Mouse (Mus musculus) ES-E14 (cell line): ENCODE data around the gene Cmip. TPM values are rescaled to one million over a fixed set of nuclear protein-coding genes. Genes with fewer than 3 reads are reported as not detected.

Experiments used
- DNase-seq: peaks from one replicate; pipeline ENCODE4 v3.0.0-alpha.2; 2013; ENCODE audit warnings: low read depth, low spot score
- H3K27ac ChIP-seq: 2 replicates; pipeline ENCODE4 v1.5.1; 2012; ENCODE audit warnings: low read depth, mild to moderate bottlenecking, low read length, moderate library complexity, mixed read lengths; ENCODE audit not compliant: poor library complexity, insufficient read depth, severe bottlenecking
- H3K36me3 ChIP-seq: 2 replicates; pipeline ENCODE4 v1.6.1; 2012; ENCODE audit warnings: mild to moderate bottlenecking, low read length, moderate library complexity, mixed read lengths; ENCODE audit not compliant: control insufficient read depth, poor library complexity, insufficient read depth, severe bottlenecking
- H3K4me1 ChIP-seq, 2 experiments: fragments of 150-350 bp in 1 of 2; sonication (generic) in 1 of 2; 2 replicates each; pipeline ENCODE4 v1.6.1; 2012; ENCODE audit warnings: low read length in 2 of 2, mild to moderate bottlenecking in 1 of 2, mixed read lengths in 1 of 2; ENCODE audit not compliant: control insufficient read depth in 2 of 2, insufficient read depth in 2 of 2, poor library complexity in 1 of 2
- H3K4me3 ChIP-seq, 2 experiments: fragments of 150-350 bp in 1 of 2; sonication (generic) in 1 of 2; 2 replicates each; pipeline ENCODE4 v1.5.1; 2012; ENCODE audit warnings: low read length in 2 of 2, low read depth in 1 of 2, mild to moderate bottlenecking in 1 of 2, mixed read lengths in 1 of 2; ENCODE audit not compliant: insufficient read depth in 1 of 2, poor library complexity in 1 of 2, severe bottlenecking in 1 of 2
- H3K9ac ChIP-seq: 2 replicates; pipeline ENCODE4 v1.6.1; 2012; ENCODE audit warnings: low read depth, mild to moderate bottlenecking, low read length, mixed read lengths; ENCODE audit not compliant: poor library complexity, insufficient read depth, severe bottlenecking
- H3K9me3 ChIP-seq: fragments of 150-350 bp; sonication (generic); 2 replicates; pipeline ENCODE4 v1.6.1; 2012; ENCODE audit warnings: low read depth, mild to moderate bottlenecking, low read length; ENCODE audit not compliant: control insufficient read depth, insufficient read depth
- CHD2 ChIP-seq: IDR thresholded peaks from 2 replicates; pipeline ENCODE4 v1.6.1; 2014; ENCODE audit warnings: mild to moderate bottlenecking, low read depth, low read length, inconsistent platforms
- HCFC1 ChIP-seq: IDR thresholded peaks from 2 replicates; pipeline ENCODE4 v1.6.1; 2012; ENCODE audit warnings: low read length, inconsistent platforms, borderline replicate concordance; ENCODE audit not compliant: insufficient read depth
- MAFK ChIP-seq: IDR thresholded peaks from 2 replicates; pipeline ENCODE4 v1.6.1; 2014; ENCODE audit warnings: mild to moderate bottlenecking, low read depth, low read length, inconsistent platforms; ENCODE audit not compliant: insufficient read depth
- ZC3H11A ChIP-seq: IDR thresholded peaks from 2 replicates; pipeline ENCODE4 v1.6.1; 2012; ENCODE audit warnings: low read depth, mild to moderate bottlenecking, inconsistent platforms, low read length, borderline replicate concordance
- ZNF384 ChIP-seq: IDR thresholded peaks from 2 replicates; pipeline ENCODE4 v1.6.1; 2012; ENCODE audit warnings: low read depth, low read length, inconsistent platforms
- in situ Hi-C, 2 experiments: fragments of 600-800 bp; cut with MboI; formaldehyde crosslinking; loops; one replicate each; pipeline ENCODE4 v1.15.1; 2025; ENCODE audit warnings: low sequenced_read_pairs in 2 of 2, inconsistent platforms in 1 of 2; ENCODE audit not compliant: unreplicated experiment in 2 of 2
- total RNA-seq: library from RNA; depleted of rRNA; stranded (reverse); fragments of 300-350 nt; gene quantifications from 2 replicates; pipeline ENCODE4 v1.2.3, GENCODE M21; 2012

Cmip gene
- total RNA-seq, 1 experiment, result 26.3 TPM

GRCm38 (mm10) chr8:117352098-117352497, 95.2 kb downstream of the Cmip start:
- H3K9ac ChIP-seq, result no peak overlapping the region
- H3K4me1 ChIP-seq, result peaks cover 2 to 16% of the 10 kb centered on the region in 2 experiments; a peak in 2 of 4 replicates
- no peak overlapping the region for H3K27ac ChIP-seq
- in situ Hi-C loops, result no loop called here
- H3K9me3 ChIP-seq, result no peaks in the 10 kb centered on the region
- no peak for TF ChIP-seq ZC3H11A
- no peak for DNase-seq
- no peaks in the 10 kb centered on the region for H3K36me3 ChIP-seq
- no peak overlapping the region for H3K4me3 ChIP-seq

- H3K36me3 ChIP-seq, result no peaks in the 10 kb centered on the region; the same call in 1 of the 2 replicates
- peaks cover 3 to 14% of the 10 kb centered on the region in 2 experiments; a peak in 2 of 4 replicates for H3K4me1 ChIP-seq
- DNase-seq, result no peak
- in situ Hi-C loops, result no loop called here
- no peak overlapping the region for H3K27ac ChIP-seq
- H3K9me3 ChIP-seq, result no peaks in the 10 kb centered on the region
- H3K9ac ChIP-seq, result no peak overlapping the region
- TF ChIP-seq ZNF384, result no peak
- TF ChIP-seq ZC3H11A, result no peak
- no peak for TF ChIP-seq MAFK
- no peak for TF ChIP-seq HCFC1
- H3K4me3 ChIP-seq, result no peak overlapping the region
Measured at GRCm38 (mm10) chr8:117355111-117355831, 98.4 kb downstream of the Cmip start.

- no peak for DNase-seq
- Histone ChIP-seq H3K36me3 (no peaks in the 10 kb centered on the region; the same call in 1 of the 2 replicates), H3K9ac (no peak overlapping the region), H3K4me1 (peaks cover 3 to 21% of the 10 kb centered on the region in 2 experiments; a peak in 3 of 4 replicates), H3K9me3 (no peaks in the 10 kb centered on the region), H3K27ac (no peak overlapping the region), H3K4me3 (no peak overlapping the region)
- in situ Hi-C loops, result no loop called here
- TF ChIP-seq CHD2 (no peak), ZC3H11A (no peak), MAFK (no peak), ZNF384 (no peak), HCFC1 (no peak)
Measured at GRCm38 (mm10) chr8:117356109-117356672, 99.3 kb downstream of the Cmip start.

GRCm38 (mm10) chr8:117357491-117358467, 100.9 kb downstream of the Cmip start:
- no peaks in the 10 kb centered on the region; the same call in 1 of the 2 replicates for H3K36me3 ChIP-seq
- DNase-seq, result no peak
- TF ChIP-seq ZC3H11A (no peak), CHD2 (no peak), HCFC1 (no peak), ZNF384 (no peak)
- H3K4me3 ChIP-seq, result no peak overlapping the region
- in situ Hi-C loops, result no loop called here
- no peaks in the 10 kb centered on the region for H3K9me3 ChIP-seq
- H3K9ac ChIP-seq, result no peak overlapping the region
- H3K27ac ChIP-seq, result no peak overlapping the region
- peaks cover 3 to 28% of the 10 kb centered on the region in 2 experiments; a peak in 3 of 4 replicates for H3K4me1 ChIP-seq
